Mouse (Mus musculus): ENCODE results near the gene Zcchc2. TPM values are rescaled to one million over a fixed set of nuclear protein-coding genes. Genes with fewer than 3 reads are reported as not detected.

Zcchc2 gene
- total RNA-seq, 2 experiments from 2014 or later = 15.6 to 17.8 TPM

- DNase-seq = peak; percentile 66 to 67
These were observed 46.8 kb downstream of the Zcchc2 start for GRCm38 (mm10) chr1:106036861-106037599.

DNA sequence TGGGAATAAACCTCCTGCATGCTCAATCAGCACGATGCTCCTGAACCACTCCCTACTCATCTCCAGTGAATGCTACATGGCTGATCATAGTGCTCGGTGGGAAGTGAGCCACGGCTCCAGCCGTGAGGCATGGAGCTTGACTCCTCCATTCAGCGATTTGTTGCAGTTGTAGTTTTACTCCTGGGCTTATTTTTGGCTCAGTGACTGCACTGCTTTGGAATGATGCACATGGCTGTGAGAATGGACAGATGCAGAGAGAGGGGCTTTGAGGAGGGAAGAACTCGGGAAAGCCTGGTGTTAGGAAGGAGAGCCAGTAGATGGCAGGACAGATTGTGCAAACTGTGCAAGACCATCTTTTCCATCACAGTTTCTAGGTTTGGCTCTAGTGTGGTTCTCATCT lies 49.1 kb downstream of the Zcchc2 start:
- no peak for DNase-seq

GRCm38 (mm10) chr1:106040271-106040670 lies 50.1 kb downstream of the Zcchc2 start:
- DNase-seq = peak; percentile 55 to 64

- DNase-seq = no peak
These were observed 52.0 kb downstream of the Zcchc2 start for GRCm38 (mm10) chr1:106042221-106042620.

DNA sequence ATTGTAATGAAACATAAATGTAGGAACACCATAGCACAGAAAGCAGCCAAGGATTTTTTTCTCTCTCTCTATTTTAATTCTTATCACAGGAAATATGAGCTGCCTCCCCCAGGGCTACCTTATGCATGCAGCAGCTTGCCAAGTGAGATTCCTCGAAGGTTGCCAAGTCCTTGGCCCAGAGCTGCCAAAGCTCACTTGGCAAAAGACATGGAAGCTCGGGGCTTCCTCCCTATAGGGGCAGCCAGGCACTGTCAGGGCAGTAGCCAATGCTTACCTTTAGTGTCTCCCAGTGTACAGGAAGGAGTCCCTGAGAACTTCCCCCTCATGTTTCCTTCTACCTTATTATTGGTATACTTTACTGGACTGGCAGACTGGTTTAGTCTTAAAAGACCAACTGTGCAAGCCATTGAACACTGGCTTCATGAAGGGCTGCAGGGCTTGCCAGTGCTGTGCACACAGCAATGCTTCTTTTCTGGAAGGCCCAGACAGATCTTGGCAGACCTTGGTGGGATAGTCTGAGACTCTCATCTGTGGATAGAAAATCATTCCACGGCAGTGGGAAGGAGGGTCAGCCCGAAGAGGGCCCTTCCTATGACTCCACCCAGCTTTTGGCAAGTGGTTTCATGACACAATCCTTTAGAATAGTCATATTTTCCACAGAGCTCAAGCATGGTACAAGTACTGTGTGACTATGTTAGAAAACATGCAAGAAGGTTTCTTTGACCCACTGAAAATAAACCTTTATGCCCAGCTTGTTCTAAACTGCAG lies 53.0 kb downstream of the Zcchc2 start:
- peak; percentile 18 to 26 for DNase-seq

GRCm38 (mm10) chr1:106049036-106049435 lies 58.8 kb downstream of the Zcchc2 start:
- no peak for DNase-seq

DNA sequence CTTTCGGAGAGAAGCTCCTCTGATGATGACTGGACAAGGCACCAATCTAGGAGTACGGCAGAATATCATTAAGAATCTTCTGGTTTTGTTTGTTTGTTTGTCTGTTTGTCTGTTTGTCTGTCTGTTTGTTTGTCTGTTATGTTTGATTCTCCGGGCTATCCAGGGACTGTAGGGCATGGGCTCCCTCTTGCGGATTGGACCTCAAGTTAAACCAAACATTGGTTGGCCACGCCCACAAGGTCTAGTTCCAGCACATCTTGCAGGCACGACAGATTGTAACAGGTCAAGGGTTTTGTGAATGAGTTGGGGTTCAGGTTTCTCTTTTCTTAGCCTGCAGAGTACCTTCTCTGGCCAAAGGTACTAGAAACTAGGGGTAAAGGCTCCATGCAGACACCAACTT lies 64.8 kb downstream of the Zcchc2 start:
- no peak for DNase-seq

- DNase-seq = no peak
These were observed 68.1 kb downstream of the Zcchc2 start for GRCm38 (mm10) chr1:106058355-106058754.

DNA sequence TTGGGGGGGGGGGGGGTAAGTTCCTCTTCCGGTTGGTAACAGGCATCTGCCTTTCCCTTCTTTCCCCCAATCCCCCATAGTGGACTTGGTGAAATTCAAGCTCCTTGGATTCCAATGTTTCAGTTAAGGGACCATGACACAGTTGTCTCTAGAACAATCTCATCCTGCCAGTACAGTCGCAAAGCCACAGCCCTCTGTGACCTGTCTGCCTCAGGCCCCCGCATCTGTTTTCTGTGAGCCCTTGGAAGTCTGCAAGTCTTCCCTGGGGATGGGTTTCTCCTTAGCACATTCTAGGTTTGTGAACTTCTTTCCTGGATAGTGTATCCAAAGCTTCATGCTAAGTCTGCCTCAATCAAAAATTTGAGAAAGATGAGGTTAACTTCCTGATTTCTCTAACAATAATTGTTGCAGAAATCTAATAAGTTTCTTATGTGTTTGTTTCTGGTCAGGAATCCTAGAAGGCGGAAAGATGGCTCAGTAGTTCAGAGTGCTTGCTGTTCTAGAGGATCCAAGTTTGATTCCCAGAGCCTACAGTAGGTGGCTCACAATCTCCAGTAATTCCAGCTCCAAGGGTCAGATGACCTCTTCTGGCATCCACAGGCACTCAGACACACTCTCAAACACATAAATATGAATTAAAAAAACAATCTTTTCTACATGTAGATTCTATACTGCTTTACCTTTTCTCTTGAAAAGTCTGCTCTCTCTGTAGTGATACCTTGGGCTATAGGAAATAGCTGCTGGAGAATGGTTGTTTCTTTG lies 69.5 kb downstream of the Zcchc2 start:
- DNase-seq = no peak

- no peak for DNase-seq
These were observed 71.1 kb downstream of the Zcchc2 start for GRCm38 (mm10) chr1:106061185-106061910.

DNA sequence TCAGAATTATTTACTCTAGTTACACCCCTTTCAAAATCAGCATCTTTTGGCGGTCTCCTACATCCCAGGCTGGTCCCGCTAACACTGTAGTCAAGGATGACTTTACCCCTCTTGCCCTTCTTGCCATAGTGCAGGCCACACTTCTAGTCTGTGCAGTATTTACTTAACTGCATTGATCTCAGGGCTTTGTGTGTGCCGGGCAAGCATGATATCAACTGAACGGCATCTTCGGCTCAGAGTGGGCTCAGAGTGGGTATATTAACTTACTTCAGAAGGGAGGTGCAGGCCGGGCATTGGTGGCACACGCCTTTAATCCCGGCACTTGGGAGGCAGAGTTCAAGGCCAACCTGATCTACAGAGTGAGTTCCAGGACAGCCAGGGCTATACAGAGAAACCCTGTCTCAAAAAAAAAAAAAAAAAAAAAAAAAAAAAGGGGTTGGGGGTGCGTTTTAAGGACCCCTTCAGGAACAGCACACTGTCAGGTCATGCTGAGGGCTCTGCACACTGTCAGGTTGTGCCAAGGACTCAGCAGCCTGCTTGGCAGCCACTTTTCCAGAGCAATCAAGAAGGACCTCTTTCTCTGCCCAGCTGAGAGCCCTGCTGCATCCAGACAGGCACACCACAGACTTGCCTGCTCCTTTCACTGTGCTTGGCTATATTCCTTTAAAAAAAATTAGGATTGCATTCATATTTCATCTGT lies 72.8 kb downstream of the Zcchc2 start:
- DNase-seq = no peak

GRCm38 (mm10) chr1:106063591-106064170 lies 73.5 kb downstream of the Zcchc2 start:
- no peak for DNase-seq

DNA sequence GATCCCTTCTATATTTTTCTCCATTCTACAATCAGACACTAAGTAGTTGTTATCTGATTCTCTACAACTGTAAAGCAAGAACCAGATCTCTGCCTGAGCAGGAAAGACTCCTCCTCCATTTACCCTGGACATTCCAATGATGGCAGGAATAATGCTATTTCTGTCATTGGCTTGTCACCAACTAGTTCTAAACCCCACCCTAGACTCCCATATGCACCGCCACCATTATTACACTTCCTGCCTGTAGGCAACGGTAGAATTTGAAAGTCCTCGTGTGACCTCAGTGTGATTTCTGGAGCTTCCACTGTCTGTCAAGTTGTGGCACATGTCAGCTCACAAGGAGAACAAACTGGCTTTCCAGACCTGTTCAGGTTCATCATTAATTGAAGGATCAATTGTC lies 74.1 kb downstream of the Zcchc2 start:
- no peak for DNase-seq

DNA sequence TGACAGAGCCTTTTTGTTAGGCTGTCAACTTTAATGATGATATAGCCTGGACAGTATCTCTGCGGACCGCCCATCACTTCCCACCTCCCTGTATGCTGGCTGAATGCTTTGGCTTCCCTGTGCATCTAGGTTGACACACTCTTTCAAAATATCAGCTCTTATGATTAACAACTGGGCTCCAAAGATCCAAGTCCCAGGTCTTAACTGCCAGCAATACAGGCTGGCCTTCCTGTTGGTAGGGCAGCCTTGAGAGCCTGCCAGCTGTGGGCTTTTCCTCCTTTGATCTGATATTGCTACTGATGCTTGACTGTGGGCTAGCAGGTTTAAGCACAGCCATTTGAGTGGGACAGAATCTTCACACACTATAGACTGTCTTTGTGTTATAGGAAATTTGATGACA lies 74.5 kb downstream of the Zcchc2 start:
- peak; percentile 49 to 52 for DNase-seq

DNA sequence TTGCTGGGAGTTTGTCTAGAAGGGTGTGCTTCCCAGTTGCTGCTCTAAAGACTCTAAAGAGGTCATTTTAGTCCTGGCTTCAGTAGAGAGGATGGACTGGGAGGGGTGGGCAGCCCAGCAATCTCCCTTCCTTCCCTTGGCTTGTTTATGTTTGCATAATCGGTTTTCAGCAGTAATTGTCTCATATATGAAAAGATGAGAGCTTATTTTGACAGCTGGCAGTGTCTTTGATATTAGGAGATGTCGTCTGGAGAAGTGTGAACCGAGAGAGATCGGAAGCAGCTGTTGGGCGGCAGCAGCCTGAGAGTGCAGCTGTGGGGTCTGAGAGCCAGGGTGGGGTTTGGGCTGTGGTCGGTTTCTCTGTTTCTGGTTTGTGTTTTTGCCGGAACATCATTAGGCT lies 75.5 kb downstream of the Zcchc2 start:
- no peak for DNase-seq

DNA sequence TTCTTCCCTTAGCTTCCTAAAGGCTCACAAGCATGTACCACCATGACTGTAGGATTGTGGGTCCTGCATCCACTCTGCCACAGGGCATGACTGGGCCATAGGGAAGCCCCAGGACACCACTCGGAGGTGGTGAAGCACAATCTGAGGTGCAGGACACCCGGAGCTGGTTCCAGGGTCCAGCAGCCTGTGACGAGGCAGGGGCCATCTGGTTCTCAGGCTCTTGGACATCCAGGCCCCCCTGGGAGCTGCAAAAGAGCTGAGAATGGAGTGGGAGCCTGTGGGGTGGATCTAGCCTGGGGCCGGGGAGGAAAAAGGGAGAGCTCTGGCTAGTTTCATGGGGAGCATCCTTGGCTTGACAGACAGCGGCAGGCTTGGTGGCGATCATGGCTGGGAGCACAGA lies 77.1 kb downstream of the Zcchc2 start:
- DNase-seq = no peak

GRCm38 (mm10) chr1:106069867-106070543 lies 79.8 kb downstream of the Zcchc2 start:
- DNase-seq = no peak

DNA sequence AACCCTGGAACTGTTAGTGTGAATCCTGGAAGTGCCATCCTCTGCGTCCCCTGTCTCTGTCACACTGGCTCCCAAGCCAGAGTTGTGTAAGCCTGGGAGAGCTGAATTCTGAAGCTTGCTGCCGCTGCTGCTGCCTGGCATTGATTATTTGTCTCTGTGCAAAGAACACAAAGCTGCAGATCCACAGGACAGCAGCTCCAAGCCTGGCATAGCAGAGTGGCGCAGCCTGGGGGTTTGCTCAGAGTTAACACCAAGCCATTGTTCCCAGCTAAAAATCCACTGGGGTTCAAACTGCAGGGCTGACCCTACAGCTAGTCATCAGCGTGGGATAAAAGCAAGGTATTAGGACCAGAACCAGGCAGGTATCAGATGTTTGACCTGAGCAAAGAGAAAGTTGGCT lies 80.6 kb downstream of the Zcchc2 start:
- no peak for DNase-seq

DNA sequence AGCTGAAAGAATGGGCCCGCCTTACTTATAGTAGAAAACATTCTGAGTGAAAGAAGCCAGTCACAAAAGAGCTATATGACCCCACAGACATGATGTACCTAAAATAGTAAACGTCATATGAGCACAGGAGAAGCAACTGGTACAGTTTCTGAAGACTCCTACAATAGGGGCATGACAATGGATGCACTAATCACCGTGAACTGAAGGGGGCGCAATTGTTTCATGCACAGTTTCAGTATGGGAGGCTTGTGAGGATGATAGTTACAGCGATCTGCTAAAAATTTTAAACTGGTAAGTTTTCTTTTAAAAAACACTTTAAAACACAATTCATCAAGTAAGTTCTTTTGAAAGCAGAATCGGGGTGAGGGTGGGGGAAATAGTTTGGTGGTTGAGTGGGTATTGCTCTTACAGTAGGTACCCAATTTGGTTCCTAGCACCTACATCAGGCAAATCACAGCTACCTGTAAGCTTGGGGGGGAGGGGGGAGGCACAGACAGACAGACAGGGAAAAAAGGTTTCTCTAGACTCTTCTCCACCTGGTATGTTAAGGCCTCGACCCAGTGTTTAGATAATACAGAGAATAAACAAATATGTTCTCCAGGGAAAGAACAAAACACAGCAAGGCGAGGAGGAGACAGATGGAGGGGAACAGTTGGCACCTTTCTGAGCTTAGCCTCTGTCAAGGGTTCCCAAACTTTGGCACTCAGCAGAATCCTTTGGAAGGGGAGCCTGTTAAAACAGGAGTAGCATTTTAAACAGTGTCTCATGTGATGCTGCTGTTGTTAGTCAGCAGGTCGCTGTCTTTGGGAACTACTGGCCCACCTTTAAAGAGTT lies 81.2 kb downstream of the Zcchc2 start:
- DNase-seq = peak; percentile 76 to 77

DNA sequence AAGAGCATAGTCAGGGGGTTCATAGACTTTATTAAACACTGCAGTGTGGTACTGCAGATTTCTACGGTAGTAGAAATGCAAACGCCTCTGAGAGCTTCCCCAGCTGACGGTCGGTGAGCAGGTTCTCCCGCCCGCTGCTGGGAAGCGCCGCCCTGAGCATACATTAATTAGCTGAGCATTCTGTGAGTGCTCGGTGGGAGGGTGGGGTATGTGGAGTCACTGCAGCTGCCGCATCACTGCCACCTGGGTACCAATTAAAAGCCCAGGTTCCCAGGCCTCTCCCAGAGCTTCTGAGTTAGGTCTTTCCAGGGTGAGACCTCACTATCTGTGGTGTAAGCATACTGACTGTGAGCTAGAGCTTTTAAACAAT lies 81.8 kb downstream of the Zcchc2 start:
- DNase-seq = no peak

Data from adrenal gland, postnatal 36 days (tissue).